In genomic region chr4:120277255-120277928, GRCm38 (mm10) we compare ENCODE assay signal across 9 mouse cellular contexts. TPM values are rescaled to one million over a fixed set of nuclear protein-coding genes. Genes with fewer than 3 reads are reported as not detected.
DNase-seq lines count a peak whose midpoint lies in the region; ATAC-seq lines count a peak whose summit lies in the region.
"Had no signal": no experiment of that assay in that cellular context is flagged by ENCODE, and none has a peak within 500 bp of the region (broad histone marks: within the 10 kb centered on the region; RNA-seq: fewer than 3 reads in every experiment).

No protein-coding gene starts in this region.

- peak overlapping the region; percentile 25; the same call in 1 of the 2 replicates for H3K9ac ChIP-seq in heart, embryonic 14.5 days (ENCODE audit: low read length)

- no peaks in the 10 kb centered on the region for H3K36me3 ChIP-seq in heart, embryonic 14.5 days (ENCODE audit: control insufficient read depth, insufficient read depth, low read length)

- peak; percentile 83 for DNase-seq in adrenal gland, postnatal 14 days
- DNase-seq in adrenal gland, adult 18-20 months (ENCODE audit: low spot score in 2 of 2), result no peak
- peak; percentile 78 for DNase-seq in brain, adult 2 months (ENCODE audit: low read depth, low spot score)
- DNase-seq in kidney, postnatal 36 days, result peak; percentile 59 to 60
- DNase-seq in retina, embryonic 14.5 days (ENCODE audit: low spot score), result peak; percentile 47
- DNase-seq in spleen, postnatal 14 days (ENCODE audit: low spot score in 2 of 2), result no peak

- WGBS in heart, embryonic 14.5 days, result 47% methylated on average over 3 of the region's 4 CpGs

- H3K9me3 ChIP-seq in heart, embryonic 14.5 days (ENCODE audit: control insufficient read depth, low read length), result no peaks in the 10 kb centered on the region

- peaks cover 42% of the 10 kb centered on the region for H3K27me3 ChIP-seq in heart, embryonic 14.5 days (ENCODE audit: control insufficient read depth, insufficient read depth, low read length)

- H3K4me3 ChIP-seq in heart, embryonic 14.5 days (ENCODE audit: control insufficient read depth in 1 of 2, insufficient read depth in 1 of 2, low read depth in 1 of 2, low read length in 2 of 2), result no peak overlapping the region

- H3K4me1 ChIP-seq in heart, embryonic 14.5 days (ENCODE audit: control insufficient read depth in 2 of 2, insufficient read depth in 2 of 2, low read length in 2 of 2), result peaks cover 8 to 16% of the 10 kb centered on the region in 2 experiments

- H3K27ac ChIP-seq in heart, embryonic 14.5 days (replicated peaks in 1 of 2; ENCODE audit: control insufficient read depth in 1 of 2, insufficient read depth in 1 of 2, low read depth in 2 of 2, low read length in 2 of 2), result no peak overlapping the region

- H3K4me2 ChIP-seq in heart, embryonic 14.5 days (ENCODE audit: low read length), result no peak overlapping the region

- ATAC-seq in heart, embryonic 14.5 days (ENCODE audit: insufficient number of reproducible peaks, insufficient read depth, low FRiP score, low read depth), result peak; percentile 22; the same call in 1 of the 2 replicates
- no peak for ATAC-seq in CD4-positive, CD25-positive, alpha-beta regulatory T cell, adult 4 months

RNA-seq across cellular contexts. Expression of gene Foxo6, which starts 9.8 kb away (rescaled TPM):
- total RNA-seq in adrenal gland, postnatal 14 days (2021), result 1.4 and 1.9 TPM in 2 replicates
- total RNA-seq in adrenal gland, adult 18-20 months (2021), result under 1 TPM; 0.40 to 0.64 TPM
- polyA plus RNA-seq in heart, embryonic 14.5 days (2014; fragmentation: Nextera tagmentation; extraction: Ambion mirVana), result 0.18 and 0.24 TPM in 2 replicates
- not detected for polyA plus RNA-seq in CD4-positive, CD25-positive, alpha-beta regulatory T cell, adult 4 months (2017; shearing (Covaris generic))
- polyA plus RNA-seq: liver, embryonic 16.5 days had no signal

Comparison
In these comparisons a context has a peak if more than half of its experiments do, and no peak if none do; other contexts are left out.
1. DNase-seq: peak in adrenal gland, postnatal 14 days (single experiment), brain, adult 2 months (single experiment), kidney, postnatal 36 days (2 of 2) and retina, embryonic 14.5 days (single experiment); none in adrenal gland, adult 18-20 months (0 of 2) and spleen, postnatal 14 days (0 of 2).